12 mouse cellular contexts compared by ENCODE assay signal in genomic region chr17:79653171-79653570, GRCm38 (mm10).
"Had no signal": no experiment of that assay in that cellular context is flagged by ENCODE, and none has a peak within 500 bp of the region (broad histone marks: within the 10 kb centered on the region; RNA-seq: fewer than 3 reads in every experiment).

No protein-coding gene starts in this region.

- DNase-seq: lung, adult 18-20 months; lung, embryonic 14.5 days; lung, postnatal 10 days; lung, postnatal 36 days; midbrain, embryonic 14.5 days; right cerebral cortex, postnatal 14 days; thymus, adult 2 months; thymus, postnatal 25 days had no signal

- H3K4me3 ChIP-seq: megakaryocyte, embryonic 14.5 days; midbrain, embryonic 12.5 days; neural tube, embryonic 12.5 days; stomach, embryonic 15.5 days had no signal

- H3K9me3 ChIP-seq: midbrain, embryonic 12.5 days; neural tube, embryonic 12.5 days; stomach, embryonic 15.5 days had no signal

- H3K27me3 ChIP-seq: midbrain, embryonic 12.5 days; neural tube, embryonic 12.5 days; stomach, embryonic 15.5 days had no signal

- H3K36me3 ChIP-seq: midbrain, embryonic 12.5 days; neural tube, embryonic 12.5 days; stomach, embryonic 15.5 days had no signal

- H3K4me1 ChIP-seq: megakaryocyte, embryonic 14.5 days; midbrain, embryonic 12.5 days; neural tube, embryonic 12.5 days; stomach, embryonic 15.5 days had no signal
